Mouse (Mus musculus): ENCODE measurements around the gene Fam53a.

Gene Fam53a

GRCm38 (mm10) chr5:33632526-33632925, 3.1 kb upstream of the Fam53a start:
- no peak for DNase-seq (ENCODE audit: low spot score in 2 of 2)

DNA sequence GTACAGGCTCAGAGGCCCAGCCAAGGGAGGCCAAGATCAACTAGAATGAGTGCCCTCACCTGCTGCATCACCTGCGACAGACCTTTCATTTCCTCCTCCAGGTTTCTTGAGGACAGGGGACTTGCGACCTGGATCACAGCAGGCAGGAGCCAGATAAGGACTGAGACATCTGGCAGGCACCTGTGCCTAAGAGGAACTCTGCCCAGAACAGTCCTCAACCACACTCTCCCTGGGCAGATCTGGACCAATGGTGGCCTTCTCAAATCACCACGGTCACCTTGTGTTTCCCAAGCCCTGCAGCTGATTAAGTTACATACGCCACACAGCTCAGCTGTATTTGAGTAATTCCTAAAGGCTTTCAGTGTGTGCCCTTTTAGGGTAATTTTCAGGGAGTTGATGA, 1.2 kb upstream of the Fam53a start:
- no peak for DNase-seq (ENCODE audit: low spot score in 2 of 2)

DNA sequence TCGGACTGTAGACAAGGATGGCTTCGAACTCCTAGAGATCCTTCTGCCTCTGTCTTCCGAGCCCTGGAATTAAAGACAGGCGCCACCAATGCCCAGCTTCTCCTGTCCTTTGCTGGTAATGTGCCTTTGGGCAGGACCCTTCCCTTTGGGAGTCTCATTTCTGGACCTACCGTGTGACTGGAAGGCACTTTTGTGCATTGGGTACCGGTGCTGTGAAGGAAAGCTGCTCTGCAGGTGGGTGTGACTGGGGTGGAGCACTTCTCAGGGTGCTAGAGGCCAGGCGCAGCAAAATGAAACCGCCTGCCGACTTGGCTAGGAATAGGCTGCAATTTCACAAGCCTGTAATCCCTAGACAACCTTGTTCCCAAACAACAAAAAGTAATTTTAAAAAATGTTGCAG, 626 bp upstream of the Fam53a start:
- peak; percentile 61 to 76 for DNase-seq (ENCODE audit: low spot score in 2 of 2)

DNA sequence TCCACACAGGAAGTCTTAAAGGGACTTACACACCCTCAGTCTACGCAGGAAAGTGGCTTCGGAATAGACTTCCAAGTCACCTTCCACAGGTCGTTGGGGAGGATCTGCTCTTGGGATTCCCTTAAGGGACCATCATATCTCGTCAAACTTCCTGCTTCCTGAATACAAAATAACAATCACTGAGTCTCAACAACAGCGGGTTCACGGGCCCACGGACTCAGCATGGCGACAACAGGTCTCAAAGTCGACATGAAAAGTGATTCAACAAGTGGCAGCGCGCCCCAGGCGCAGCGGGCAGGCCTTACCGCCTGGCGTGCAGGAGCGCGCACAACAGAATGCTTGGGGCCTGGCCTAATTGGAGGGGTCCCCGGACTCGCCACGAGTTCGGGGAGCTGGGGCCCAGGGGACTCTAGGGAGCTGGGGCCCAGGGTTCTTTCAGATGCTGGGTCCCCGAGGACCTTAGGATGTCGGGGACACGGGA, 575 bp downstream of the Fam53a start:
- DNase-seq (ENCODE audit: low spot score in 2 of 2), result peak in 1 of 2 experiments; percentile 60

DNA sequence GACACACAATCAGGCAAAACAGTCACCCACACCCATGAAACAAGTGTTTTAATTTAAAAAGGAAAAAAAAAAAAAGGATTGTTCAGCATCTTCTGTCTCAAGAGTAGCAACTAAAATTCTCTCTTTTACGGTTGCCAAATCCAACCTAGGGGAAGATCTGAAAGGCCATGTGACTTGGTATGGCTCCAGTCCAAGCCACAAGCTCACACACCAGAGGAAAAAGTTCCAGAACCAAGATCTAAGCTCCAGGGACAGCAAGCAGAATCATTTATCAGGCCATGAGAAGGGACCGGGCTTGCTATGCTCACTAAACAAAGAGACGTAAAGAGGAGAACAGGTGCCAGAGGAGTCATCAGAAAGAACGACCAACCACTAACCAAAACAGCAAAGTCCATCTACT, 1.5 kb downstream of the Fam53a start:
- no peak for DNase-seq (ENCODE audit: low spot score in 2 of 2)

DNA sequence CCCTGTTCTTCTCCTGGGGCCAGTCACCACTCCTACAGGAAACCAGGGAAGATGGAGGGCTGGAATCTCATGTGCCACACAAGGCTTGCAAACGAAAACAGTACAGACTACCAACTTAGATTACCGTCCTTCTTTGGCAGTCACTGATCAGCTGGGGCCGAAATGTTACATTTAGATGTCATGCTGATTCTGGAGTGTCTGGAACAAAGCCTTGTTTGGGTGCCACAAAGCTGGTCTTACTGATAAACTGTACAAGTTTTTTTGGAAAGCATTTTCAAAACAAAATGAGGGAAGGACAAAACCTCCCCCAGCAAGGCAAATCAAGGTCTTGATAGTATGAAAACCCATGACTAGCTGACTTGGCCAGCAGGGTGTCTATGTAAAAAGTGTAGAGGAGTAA, 5.7 kb downstream of the Fam53a start:
- DNase-seq (ENCODE audit: low spot score in 2 of 2), result no peak

DNA sequence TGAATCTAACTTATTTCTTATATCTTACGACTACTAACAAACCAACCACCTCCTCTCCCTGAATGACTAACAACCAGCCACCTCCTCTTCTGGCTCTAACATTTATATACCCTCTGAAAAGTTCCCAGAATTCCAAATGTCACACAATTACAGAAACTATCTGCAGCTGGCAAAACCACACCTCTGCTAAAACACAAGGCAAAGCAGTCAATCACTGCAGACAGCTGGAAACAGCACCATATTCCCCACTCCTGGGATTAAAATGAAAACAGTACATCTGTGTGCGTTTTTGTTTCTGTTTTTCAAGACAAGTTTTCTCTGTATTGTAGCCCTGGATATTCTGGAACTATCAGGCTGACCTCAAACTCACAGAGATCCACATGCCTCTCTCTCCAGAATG, 6.8 kb downstream of the Fam53a start:
- DNase-seq (ENCODE audit: low spot score in 2 of 2), result no peak

DNA sequence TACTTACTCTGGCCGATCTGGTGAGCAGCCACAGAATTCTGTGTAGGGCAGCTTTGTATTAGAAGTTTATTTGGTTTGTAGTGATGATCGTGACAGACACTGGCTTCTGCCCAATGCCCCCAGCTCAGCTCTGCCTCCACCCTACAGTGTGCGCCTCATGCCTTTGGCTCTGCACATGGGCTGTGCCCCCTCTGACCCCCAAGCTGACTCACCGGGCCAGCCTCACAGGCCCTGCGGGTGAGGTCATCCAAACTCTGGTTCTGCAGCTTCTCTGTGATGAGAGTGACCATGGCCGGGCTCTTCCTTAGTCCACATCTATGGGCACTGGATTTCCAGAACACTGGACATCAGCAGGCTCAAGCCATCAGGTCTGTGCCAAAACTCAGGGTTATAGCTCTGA, 15.0 kb downstream of the Fam53a start:
- no peak for DNase-seq (ENCODE audit: low spot score in 2 of 2)

GRCm38 (mm10) chr5:33611795-33612194, 17.6 kb downstream of the Fam53a start:
- no peak for DNase-seq (ENCODE audit: low spot score in 2 of 2)

GRCm38 (mm10) chr5:33609226-33609625, 20.2 kb downstream of the Fam53a start:
- DNase-seq (ENCODE audit: low spot score in 2 of 2), result no peak

DNA sequence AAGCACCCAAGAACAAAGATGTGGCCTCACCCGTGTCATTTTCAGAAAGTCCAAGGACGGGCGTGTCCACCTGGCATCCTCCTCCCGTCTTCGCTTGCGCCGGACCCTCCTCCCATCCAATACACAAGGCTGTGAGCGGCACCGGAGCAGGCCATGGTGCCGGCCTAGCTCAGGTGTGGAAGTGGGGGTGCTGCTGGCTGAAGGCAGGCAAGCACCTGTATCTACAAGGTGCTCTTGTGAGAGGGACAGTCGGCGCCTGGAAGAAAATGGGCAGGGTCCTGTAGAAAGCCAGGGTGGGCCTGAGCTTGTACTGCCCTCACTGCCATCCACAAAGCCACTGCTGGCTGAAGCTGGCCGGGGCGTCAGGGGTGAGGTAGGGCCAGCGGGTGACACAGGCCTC, 22.0 kb downstream of the Fam53a start:
- no peak for DNase-seq (ENCODE audit: low spot score in 2 of 2)

GRCm38 (mm10) chr5:33606631-33607030, 22.8 kb downstream of the Fam53a start:
- DNase-seq (ENCODE audit: low spot score in 2 of 2), result no peak

- no peak for DNase-seq (ENCODE audit: low spot score in 2 of 2)
These were observed 24.1 kb downstream of the Fam53a start for GRCm38 (mm10) chr5:33605314-33605713.

DNA sequence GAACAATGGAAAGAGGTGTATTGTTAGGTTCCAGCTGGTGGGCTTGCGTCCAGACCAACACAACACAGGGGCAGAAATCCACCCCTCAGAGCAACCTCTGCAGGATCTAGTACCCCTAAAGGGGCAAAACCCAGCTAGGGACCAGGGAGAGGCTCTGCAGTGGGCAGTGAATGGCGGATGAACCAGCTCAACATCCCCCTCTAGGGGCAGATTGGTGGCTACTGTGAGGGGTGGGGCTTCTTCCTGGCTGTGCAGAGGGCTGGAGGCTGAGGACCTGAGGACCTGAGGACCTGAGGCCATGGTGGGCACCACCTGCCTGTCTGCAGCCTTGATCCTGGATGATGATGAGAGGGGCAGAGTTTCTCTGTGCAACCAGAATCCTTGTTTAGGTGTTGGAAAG, 35.8 kb downstream of the Fam53a start:
- no peak for DNase-seq (ENCODE audit: low spot score in 2 of 2)

DNA sequence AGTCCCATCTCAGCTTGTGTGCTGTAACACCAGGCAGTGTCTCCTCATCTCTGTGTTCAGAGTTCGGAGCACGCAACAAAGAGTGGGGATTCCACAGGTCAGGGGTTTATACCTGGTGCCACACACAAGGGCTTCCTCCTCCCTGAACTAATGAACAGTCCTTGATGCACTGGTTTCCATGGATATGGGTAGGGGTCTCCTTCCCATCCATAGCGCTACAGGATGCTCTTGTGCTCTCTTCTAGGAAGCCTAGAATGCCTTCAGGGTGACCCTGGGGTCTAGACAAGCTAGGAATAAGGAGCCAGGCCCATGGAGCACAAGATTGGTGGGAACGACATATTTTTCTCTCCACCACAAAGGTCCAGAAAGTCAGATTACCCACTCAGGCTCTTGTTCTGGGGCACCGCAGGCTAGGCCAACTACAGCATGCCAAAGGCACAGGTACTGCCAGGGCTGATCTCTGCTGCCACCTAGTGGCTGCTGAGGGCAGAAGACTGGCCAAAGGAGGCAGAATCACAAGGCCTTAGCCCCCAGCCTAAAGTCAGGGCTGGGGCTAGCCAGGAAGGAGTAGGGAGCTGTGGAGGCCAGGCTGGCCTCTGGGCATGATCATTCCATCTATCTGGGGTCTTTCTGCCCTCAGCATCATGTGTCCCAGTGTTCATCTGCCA, 40.1 kb downstream of the Fam53a start:
- DNase-seq (ENCODE audit: low spot score in 2 of 2), result peak; percentile 64 to 89

DNA sequence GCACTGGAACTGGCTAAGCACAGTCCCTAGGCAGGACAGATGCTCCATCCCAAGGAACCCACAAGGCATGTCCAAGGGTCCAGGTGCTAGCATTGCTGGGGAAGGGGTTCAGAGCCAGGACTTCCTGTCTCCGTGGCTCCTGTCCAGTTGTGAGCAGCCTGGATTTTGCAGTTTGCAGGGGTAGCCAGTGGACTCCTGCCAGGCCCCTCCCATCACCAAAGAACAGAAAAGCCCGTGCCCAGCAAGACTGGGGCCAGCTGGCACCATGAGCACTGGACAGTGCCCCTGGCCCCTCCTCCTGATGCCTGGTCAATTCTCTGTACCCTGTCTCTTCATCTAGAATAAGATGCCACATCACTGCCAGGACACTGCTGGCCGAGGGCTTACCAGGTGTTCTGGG, 41.4 kb downstream of the Fam53a start:
- no peak for DNase-seq (ENCODE audit: low spot score in 2 of 2)

- no peak for DNase-seq (ENCODE audit: low spot score in 2 of 2)
These were observed 41.9 kb downstream of the Fam53a start for GRCm38 (mm10) chr5:33587498-33588058.

DNA sequence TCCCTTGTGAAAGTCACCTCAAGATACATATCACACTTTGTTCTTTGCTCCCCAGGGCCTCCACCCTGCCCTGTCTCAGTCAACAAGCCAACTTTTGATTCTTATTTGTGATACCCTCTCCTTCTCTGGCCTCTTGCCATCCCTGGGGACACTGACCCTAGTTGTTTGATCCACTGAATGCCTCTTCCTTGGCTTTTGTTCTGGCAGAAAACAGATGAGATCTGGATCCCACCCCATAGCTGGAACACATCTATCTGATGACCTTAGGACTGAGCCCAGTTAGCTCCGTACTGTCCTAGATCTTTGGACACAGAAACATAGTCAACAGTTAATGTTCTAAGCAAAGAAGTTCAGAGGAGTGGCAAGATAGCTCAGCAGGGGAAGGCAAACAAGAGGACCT, 49.1 kb downstream of the Fam53a start:
- DNase-seq (ENCODE audit: low spot score in 2 of 2), result no peak

GRCm38 (mm10) chr5:33574207-33574606, 55.2 kb downstream of the Fam53a start:
- peak in 1 of 2 experiments; percentile 45 for DNase-seq (ENCODE audit: low spot score in 2 of 2)

GRCm38 (mm10) chr5:33565886-33566285, 63.5 kb downstream of the Fam53a start:
- no peak for DNase-seq (ENCODE audit: low spot score in 2 of 2)

GRCm38 (mm10) chr5:33556277-33556995, 73.0 kb downstream of the Fam53a start:
- DNase-seq (ENCODE audit: low spot score in 2 of 2), result no peak

All from spleen, postnatal 4 days (tissue).